Mouse (Mus musculus) right cerebral cortex, postnatal 14 days (tissue): ENCODE data around the gene Grm4.

Experiments
- DNase-seq: peaks from one replicate; pipeline ENCODE4 v3.0.0; 2022

Gene Grm4

DNA sequence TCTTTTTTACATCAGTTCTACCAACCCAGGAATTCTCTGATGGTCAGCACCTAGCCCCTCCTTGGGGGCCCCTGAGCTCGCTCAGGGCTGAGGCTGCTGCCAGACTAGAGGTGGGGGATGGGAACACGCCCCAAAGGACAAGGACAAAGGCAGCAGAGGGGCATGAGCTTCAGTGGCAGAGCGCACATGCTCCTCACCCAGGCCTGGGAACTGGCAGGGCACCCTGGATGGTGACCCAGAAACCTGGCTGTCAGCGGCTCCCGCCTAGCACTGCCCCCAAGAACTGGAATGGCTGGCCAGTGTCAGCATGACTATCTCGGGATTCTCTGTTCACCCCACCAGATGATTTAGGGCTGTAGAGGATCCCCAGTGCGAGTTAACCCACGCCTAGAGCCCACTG, 28.0 kb upstream of the Grm4 start:
- DNase-seq = no peak

DNA sequence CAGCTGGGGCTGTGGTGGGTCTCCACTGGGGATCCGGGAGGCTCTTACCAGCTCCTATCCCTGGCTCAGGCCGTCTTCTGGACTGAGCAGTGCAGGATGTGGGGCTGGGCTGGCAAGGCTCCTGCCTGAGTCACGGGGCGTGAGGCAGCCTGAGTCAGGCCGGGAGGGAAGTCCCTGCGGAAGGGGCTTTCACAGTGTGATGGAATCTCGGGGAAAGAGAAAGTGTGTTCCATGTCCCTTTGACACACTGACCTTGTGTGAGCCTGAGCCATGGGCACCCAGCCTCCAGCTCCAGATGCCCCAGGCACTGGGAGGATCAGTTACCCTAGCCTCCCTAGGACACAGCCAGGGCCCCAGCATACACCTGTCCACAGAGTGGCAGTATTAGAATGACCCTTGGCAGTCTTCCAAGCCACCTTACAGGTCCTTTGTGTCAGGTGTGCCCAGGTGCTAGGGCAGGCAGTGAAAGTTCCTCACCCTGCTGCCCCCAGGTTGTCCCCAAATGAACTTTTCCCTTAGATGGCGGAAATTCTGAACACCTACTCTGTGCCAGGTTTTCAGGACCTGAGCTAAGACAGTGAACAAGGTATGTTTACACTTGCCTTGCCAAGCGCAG, 26.2 kb upstream of the Grm4 start:
- DNase-seq = no peak

DNA sequence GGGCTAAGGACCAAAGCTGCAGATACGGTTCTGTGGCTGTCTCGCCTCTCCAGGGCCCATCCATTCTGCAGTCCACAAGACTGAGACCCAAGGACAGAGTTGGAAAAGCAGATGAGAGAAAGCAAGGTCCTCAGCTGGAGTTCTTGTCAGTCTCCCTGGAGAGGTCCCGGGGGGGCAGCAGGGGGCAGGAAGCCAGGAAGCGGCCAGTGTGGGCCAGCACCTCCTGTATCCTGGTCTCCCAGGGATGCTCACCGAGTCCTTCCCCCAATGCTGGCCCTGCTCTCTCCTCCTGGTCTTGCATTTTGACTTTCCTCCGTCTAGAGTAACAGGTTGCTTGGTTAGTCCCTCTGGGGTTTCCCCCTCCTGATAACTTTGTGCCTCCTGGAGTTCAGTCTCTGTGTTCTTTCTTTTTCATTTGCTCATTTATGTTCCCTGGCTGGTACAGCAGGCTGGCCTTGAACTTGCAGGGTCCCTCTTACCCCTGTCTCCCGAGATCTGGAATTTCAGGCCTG, 25.4 kb upstream of the Grm4 start:
- no peak for DNase-seq

DNA sequence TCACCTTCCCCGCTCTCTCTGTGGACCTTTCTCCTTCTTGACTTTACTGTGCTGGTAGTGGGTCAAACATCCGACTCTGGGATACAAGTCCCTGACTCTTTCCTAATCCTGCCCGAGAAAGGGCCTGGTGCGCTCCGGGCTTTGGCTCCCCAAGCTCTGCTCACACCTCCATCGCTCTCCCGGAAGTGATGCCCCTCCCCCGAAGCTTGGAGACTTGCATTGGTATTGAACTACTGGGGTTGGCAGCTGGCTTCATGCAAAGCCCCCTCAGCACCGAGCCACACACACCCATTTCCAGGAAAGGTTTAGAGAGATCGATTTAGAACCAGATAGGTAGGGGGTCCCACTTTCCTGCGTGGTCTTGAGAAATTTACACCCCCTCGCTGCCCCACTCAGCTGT, 24.8 kb upstream of the Grm4 start:
- DNase-seq = no peak

DNA sequence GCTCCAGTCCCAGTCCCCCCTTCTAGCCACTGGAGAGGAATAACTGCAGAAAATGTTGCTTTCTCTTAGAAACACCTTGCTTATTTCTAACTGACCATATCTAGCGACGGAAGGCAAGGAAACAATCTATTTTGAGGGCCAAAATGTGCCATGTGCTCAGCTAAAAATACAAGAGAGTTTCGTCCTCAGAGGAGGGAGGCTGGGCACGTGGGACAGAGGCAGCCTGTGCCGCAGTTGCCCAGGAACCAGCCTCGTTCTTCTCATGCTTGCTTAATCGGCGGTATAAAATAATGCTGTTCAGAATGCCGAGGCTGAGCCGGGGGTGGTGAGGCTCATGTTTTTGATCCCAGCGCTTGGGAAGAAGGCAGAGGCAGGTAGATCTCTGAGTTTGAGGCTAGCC, 23.3 kb upstream of the Grm4 start:
- DNase-seq = no peak

DNA sequence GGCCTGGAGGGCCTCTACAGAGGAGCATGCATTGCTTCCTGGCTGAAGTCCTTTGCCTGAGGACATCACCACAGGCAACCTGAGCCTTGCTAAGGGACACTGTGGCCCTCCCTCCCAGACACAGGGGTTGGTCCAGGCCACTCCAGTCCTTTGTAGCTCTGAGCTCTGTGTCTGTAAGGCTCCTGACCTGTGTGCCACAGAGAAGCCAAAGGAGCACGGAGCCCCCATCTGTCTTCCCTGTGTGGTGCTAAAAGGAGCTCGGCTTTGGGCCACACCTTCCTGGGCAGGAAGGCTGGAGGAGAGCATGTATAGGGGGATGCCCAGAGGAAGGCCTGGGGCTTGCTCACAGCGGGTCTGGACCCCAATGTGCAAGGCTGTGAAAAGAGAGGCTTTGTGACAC, 20.8 kb upstream of the Grm4 start:
- no peak for DNase-seq

DNA sequence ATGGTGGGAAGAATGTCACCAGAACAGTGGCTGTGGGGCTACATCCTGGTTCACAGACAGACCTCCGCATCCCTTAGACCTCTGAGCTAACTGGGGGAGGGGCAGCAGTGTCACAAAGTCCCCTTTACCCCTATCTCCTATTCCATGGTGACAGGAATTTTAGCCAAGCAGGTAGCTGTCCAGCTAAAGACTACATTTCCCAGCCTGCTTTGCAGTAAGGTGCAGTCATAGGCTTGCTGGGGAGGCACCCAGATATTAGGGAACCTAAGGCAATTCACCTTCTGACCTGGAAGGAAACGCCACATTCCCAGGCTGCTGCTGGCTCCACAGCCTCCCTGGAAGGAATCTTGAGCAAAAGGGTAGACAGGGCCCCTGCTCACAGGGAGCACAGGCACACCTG, 20.1 kb upstream of the Grm4 start:
- no peak for DNase-seq

DNA sequence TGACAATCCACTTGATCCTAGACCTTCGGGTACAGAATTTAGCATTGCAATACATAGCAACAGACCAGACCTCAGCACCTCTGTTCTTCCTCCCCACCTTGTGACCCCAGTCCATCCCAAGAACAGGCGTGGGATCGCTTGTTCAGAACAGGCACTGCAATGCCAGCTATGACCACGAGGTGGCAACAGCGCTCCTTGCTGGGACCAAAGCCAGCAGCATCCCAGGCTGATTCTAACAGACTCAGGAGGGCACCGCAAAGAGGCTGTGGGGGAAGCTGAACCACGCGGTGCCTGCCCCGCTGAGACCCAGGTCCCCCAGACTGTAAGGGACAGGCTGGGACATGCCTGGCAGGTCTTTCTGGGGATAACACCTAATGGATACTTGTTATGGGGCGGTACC, 13.5 kb upstream of the Grm4 start:
- peak; percentile 93 for DNase-seq

DNA sequence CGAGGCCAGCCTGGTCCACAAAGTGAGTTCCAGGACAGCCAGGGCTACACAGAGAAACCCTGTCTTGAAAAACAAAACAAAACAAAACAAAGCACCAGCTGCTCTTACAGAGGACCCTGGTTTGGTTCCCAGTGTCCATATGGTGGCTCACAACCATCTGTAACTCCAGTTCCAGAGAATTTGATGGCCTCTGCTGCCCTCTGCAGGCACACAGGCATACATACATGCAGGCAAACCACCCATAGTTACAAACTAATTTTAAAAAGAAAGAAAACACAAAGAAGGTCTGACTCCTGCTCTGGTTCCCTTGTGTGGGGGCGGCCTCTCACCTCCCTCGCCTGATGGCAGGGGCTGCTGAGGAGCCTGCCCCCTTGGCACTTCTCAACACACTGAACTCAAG, 12.2 kb upstream of the Grm4 start:
- no peak for DNase-seq

DNA sequence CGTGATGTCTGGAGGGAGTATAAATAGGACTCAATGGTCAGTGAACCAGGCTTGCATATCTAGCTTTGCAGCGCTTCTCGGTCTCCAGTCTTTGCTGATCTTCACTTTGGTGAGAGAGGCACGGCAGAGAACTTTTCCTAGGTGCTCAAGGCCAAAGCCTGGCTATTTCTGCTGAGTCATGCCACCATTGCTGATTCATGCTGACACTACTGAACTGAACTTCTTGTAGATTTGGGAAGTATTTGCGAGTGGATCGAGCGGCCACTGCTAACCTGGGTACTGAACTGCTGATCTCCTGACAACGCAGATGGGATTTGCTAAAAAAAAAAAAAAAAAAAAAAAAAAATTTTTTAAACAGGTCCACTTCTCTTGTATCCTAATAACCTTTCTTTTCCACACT, 10.9 kb upstream of the Grm4 start:
- DNase-seq = no peak

DNA sequence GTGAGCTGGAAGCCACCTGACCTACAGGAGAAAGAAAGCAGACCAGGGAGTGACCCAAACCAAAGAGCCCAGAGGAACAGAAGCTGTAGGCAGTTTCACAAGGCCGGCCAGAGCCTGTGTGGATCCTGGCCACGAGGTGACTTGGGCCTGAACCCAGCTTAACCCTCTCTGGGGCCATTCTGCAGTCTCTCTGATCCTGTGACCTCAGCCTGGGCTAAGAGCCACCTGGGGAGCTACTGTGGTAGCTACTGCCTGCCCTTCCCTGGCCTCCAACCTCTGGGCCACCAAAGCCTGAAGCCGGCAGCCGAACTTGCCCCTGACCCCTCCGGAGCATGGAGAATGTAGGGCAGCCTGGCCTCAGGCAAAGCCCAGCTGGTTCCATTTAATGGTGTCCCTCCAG, 7.6 kb upstream of the Grm4 start:
- no peak for DNase-seq

DNA sequence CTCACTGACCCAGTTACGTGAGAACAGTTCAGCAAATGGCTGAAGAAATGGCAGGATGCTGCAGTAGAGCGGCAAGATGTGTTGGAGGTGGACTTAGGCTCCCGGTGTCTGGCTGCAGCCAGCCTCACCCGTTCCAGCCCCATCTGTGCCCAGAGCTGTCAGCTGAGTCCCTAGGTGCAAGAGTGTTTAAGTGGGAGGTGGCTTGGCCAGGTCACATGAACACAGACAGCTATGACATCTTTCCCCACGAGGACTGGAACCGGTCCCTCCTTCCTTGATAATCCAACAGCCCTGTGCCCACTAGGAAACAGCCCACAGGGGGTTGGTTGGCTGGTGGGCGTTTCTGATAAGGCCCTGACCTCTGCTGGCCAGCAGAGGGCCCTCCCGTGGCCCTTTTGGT, 6.8 kb upstream of the Grm4 start:
- DNase-seq = no peak

DNA sequence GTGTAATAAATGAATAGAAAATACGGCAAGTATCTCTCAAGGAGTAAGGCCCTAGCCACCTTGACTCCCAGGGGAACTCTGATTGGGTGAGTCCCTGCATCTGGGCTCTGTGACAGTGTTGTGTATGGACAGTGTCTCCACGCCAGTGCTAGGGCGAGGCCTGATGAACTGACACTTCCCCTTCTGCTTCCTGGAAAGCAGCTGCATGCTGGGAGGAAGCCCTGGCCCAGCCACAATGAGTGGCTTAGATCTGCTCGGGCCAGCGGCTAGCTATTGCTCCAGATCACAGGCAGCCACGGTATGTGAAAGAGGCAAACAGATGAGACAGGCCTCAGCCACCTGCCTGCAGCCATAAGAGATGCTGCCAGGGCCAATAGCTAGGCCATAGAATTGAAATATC, 6.0 kb upstream of the Grm4 start:
- no peak for DNase-seq

DNA sequence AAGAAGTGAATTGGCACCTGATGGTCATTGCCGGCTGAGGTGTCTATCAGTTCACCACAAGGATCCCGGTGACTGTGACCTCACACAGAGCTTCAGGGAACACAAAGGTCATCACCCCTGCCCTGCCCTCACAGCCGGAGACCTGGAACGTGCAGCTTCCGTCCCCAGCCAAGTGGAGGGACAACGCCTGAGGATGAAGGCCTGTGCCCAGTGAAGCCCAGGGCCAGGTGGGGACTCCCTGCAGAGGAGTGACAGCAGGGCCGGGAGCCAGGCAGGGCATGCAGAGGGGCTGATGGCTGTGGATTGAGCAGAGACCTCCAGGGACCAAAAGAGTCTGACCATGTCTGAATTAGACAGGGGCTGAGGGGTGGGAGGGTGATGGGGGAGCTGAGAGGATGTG, 1.9 kb upstream of the Grm4 start:
- DNase-seq = no peak

DNA sequence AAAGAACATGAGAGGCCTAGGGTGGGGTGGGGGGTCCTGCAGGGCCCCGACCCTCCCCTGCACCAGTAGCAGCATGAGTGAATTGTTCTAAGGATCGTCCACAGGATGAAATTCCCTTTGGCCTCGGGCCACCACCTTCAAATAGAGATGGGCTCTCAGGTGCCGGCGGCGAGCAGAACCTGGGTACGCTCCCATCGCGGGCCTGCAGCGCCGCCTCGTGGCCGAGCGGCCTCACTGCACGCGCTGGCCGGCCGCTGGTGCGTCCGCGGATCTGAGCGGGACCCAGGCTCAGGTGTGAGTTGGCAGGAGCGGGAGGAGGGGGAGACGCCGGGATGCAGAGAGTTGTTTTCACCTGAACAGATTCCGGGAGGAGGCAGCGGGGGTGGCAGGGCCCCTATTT, 646 bp downstream of the Grm4 start:
- DNase-seq = peak; percentile 54

DNA sequence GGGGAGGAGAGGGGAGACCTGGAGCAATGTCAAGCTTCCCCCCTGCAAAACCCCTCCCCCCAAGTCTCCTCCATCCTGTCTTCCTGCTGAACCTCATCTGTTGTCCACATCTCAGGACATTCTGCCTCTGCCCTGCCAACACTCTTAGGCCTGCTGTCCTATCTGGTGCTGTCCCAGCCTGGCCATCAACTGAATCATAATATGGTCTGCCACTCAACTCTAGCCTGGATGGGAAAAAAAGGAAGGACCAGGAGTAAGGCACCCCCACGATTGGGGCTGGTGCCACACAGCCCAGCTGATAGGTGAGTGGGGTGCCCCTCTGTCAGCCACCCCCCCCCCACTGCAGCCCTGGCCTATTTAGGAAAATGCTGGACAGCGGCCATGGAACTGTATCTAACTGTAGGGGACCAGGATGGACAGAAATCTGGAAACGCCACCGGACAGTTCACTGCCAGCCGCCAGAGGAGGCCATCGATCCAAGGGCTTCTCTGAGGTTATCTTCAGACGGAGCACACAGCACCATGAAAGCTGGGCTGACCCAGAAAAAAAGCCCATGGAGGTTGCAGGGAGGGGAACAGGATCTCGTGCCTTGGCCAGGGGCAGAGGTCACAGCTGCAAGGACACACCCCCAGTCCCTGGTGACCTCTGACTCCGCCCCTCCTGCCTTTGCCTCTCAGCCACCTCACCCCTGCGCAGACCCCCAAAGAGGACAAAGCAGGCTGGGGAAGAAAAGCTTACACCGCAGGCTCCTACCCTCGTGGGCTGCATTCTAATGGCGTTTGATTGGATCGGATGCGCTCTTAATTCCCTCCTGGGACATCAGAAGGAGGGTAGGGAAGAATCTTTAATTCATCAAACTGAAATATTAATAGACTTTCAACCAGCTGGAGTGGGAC, 2.3 kb downstream of the Grm4 start:
- DNase-seq = no peak

DNA sequence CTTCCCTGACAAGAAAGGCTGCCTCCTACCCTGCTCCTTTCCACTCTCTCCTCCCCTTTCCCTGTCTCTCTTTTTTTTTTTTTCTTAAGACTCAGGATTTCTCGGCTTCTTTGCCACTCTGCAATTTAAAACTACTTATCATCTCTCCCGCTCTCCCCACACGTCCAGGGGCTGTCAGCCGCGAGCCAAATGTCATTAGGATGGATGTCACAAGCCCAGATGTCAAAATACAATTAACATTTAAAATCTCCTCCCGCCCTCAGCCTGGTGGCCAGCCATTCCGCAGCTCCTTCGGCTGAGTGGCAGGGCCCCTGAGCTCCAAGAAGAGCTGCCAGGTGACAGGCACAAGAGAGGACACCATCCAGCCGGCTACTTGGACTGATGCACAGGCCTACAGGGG, 2.9 kb downstream of the Grm4 start:
- no peak for DNase-seq

DNA sequence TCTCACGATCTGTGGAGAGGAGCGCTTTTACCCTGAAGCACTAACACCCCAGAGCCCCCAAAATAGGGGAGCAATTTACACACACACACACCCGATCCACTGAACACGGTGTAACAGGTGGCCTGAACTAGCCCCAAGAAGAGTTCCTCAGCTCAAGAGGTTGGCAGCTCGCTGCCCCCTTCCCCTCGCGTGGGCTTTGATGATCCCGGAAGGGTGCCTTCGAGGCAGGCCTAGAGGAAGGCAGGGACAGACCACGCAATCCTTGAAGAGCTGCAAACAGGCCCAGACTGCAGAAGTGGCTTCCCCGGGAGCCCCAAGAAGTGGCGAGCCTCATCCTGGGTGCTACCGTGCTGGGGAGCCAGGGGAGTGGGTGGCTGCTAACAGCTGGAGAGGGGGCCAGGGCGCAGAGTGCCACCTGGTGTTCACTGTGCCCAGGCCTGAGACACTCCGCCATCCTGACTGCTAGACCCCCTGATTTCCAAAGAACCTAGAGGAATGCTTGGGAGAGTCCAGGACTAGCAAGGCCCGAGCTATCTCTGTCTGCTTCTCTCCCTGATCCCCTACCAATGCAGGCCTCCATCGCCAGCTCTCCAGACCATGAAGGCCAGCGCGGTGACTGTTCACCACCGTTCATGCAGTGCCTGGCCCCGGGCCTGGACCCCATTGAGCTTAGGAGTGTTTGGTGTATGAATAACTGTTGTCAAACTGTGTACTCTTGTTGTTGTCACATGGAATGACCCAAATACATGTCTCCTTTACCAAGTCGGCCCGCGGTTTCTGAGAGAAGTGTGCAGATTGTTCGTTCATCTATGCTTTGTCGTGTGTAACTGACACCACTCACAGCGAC, 7.1 kb downstream of the Grm4 start:
- DNase-seq = peak; percentile 38

DNA sequence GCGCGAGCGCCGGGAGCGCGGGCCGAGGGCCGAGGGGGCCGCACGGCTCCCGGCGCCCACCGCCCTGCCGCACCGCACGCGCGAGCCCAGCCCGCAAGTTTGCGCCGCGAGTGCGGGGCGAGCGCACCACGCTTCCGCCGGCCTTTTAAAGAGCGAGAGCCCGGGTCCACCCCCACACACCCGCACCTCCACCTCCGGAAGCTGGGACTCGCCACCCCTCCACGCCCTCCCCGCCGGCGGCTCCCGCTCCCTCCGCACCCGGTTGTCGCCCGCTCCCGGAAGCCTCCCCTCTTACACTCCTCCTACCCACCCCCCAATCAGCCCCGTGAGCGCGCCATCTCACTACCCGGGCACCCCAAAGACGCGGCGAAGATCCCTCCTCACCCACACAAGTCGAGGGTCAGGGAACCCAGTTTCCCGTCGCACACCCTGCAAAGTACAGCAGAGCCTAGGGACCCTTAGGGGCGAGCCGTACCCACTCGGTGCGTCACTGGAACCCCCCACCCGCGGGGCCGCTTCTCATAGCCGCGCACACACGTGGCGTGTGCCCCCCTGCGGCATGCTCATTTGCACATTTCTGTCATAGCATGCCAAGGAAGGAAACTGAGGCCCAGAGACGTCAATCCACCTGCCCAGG, 7.8 kb downstream of the Grm4 start:
- DNase-seq = peak; percentile 43

DNA sequence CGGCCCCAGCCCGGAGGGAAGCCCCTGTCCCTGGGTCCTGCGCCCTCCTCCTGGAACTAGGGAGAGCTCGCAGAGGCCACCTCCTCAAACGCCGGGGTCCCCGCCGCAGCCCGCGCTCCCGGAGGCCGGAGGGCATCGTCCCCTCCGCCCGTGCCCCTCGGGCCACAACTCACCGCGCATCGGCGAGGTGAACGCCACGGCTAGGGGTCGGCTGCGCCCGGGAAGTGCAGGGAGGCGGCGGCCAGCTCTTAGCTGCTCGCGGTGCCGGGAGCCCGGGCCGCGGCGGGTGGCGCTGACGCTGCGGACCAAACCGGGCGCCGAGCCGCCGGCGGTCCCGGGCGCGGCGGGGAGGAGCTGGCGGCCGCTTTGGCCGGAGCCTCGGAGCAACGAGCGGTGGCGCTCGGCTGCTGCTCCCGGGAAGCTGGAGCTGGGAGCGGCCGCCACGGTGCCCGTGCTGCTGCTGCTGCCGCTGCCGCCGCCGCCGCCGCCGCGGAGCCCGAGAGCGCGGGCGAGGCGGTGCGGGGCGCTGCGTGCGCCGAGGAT, 8.5 kb downstream of the Grm4 start:
- peak; percentile 34 for DNase-seq

DNA sequence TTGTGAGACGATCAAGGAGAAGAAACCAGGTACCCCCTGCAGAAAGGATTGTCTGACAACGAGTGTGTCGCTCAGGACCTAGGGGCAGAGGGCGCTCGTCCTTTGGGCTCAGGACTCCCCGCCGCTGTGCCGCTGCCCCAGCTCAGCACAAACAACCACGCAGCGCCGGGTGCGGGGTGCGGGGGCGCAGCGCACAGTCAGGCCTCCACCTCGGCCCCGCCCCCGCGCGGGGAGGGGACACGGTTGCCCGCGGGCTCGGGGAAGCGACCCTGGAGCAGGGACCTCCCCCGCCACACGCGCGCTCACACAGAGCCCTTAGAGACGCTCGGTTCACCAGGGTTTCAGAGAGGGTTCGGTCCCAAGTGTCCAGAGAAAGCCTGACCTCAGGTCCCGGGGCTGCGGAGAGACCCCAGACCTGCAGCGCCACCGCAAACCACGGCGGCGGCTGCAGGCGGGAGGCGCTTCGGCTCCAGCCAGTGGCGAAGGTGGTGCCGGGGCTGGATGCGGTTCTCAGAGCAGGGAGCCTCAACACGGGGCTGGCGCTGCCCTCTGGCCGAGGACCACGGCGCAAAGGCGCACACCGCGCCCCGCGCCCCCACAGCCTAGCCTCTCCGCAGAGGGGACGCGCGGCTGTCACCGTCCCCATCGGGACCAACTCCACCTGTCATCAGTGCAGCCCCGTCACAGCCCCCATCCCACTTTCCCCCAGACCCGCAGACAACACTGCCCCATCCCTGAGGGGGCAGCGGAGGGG, 9.2 kb downstream of the Grm4 start:
- DNase-seq = peak; percentile 40

DNA sequence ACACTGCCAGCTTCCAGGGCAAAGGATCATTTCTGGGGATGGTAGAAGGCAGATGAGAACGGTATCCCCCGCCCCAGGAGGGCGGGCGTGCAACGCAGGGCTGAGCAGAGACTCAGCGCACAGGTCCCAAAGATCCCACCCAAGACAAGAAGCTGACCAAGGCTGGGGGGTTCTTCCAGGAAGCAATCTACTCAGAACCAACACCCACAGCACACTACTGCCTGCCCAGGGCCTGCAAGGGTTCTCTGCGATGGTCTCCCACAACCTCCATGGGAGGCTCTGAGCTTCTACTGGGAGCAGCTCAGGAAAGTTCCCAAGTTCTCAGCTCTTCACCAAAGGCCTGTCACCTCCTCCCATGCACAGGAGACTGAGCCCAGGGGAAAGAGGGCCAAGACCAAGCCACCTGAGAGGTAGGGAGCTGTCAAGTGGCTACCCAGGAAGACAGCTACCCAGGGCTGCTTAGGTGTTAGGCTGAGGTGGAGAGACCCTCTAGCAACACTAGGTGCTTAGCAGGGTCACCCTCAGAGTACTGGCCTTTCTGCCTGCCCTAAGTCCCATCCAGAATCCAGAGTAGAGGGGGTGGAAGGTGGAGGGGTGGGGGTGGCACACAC, 10.0 kb downstream of the Grm4 start:
- DNase-seq = no peak
